Mouse (Mus musculus) cortical plate, adult 2 months (tissue): ENCODE measurements around the gene Taz.

Source experiments
- CTCF ChIP-seq: fragments of 200-500 bp; IDR thresholded peaks from 2 replicates; pipeline ENCODE4 v1.5.1; 2011; ENCODE audit warnings: mild to moderate bottlenecking, control low read depth, low read length; ENCODE audit not compliant: insufficient read depth; ENCODE audit errors: extremely low read depth
- POLR2A ChIP-seq: fragments of 200-500 bp; IDR thresholded peaks from 2 replicates; pipeline ENCODE4 v1.6.1; 2011; ENCODE audit warnings: mild to moderate bottlenecking, low read length, control low read depth; ENCODE audit not compliant: insufficient read depth; ENCODE audit errors: extremely low read depth

DNA sequence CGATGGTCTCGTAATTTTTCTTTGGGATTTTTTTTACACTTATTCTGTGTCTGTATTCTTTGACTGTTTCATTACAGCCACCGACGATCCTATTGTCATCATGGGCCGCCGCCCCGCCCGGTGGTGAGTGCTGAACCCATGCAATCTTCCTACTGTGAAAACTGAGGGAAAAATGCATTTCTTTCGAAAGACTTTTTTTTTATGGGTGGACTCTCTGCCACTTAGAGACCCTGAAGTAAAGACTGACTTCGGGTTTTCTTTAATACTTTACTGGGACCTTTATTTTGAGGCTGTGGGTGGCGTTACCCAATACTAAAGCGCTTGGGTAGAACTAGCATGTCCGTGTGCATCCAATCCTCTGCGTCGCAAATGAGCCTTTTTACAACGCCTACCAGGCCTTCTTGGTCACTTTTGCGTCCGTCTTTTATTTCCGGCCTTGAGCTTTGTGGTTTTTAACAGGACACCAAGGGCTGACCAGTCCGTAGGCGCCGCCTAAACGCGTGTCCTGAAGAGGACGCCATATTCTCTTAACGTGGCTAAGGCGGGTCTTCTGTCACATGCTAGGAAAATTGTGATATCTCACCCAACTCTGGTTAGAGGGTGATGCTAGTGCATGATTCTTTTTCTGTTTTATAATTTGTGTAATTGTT, 10.7 kb upstream of the Taz start:
- no peak for TF ChIP-seq POLR2A
- no peak for TF ChIP-seq CTCF
